13 mouse cellular contexts compared by ENCODE assay signal in the genomic region with DNA sequence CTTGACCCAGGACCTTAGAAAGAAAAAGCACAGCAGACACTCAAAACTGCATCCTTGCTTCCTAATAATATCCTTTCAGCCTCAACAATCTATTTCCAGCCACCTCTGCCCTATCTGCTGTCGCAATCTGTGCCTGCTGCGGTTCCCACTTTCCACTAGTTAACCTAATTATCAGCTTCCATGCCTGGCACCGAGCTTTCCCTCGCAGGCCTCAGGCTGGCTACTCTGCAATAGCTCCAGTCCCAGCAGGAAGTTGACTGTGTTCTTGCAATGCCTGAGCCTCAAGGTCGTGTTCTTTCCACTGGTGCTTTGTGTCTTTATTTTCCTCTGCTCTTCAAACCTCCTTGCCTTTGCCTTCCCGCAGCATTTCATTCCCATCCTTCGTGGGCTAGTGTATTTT. TPM values are rescaled to one million over a fixed set of nuclear protein-coding genes. Genes with fewer than 3 reads are reported as not detected.
DNase-seq lines count a peak whose midpoint lies in the region.
"Had no signal": no experiment of that assay in that cellular context is flagged by ENCODE, and none has a peak within 500 bp of the region (broad histone marks: within the 10 kb centered on the region; RNA-seq: fewer than 3 reads in every experiment).

No protein-coding gene starts in this region.

- H3K4me1 ChIP-seq in heart, embryonic 10.5 days = peaks cover 12% of the 10 kb centered on the region

- no peaks in the 10 kb centered on the region for H3K9me3 ChIP-seq in heart, embryonic 10.5 days
- H3K9me3 ChIP-seq: embryonic facial prominence, embryonic 13.5 days; limb, embryonic 13.5 days had no signal

- peak overlapping the region; percentile 49; the same call in 1 of the 2 replicates for H3K27ac ChIP-seq in heart, embryonic 10.5 days
- H3K27ac ChIP-seq: embryonic facial prominence, embryonic 13.5 days; kidney, postnatal 0 days; limb, embryonic 13.5 days had no signal

- no peaks in the 10 kb centered on the region for H3K27me3 ChIP-seq in heart, embryonic 10.5 days (ENCODE audit: insufficient read depth, poor library complexity, severe bottlenecking)
- H3K27me3 ChIP-seq: embryonic facial prominence, embryonic 13.5 days; limb, embryonic 13.5 days had no signal

- no peak for DNase-seq in heart, embryonic 10.5 days (ENCODE audit: low spot score)
- DNase-seq in heart, postnatal 25 days (ENCODE audit: low spot score) = no peak
- peak; percentile 59 for DNase-seq in adrenal gland, postnatal 14 days
- peak; percentile 54 for DNase-seq in cerebellum, adult 9-11 months
- DNase-seq in kidney, postnatal 14 days = peak; percentile 17
- DNase-seq in frontal cortex, postnatal 36 days (ENCODE audit: low spot score in 2 of 2) = no peak
- no peak for DNase-seq in right cerebral cortex, postnatal 25 days
- DNase-seq: lung, postnatal 36 days; right cerebral cortex, postnatal 4 days; thymus, adult 2 months had no signal

- intact Hi-C loops in heart, postnatal 25 days (cut with DNase I) = no loop called here

- H3K4me3 ChIP-seq in heart, embryonic 10.5 days = no peak overlapping the region
- H3K4me3 ChIP-seq: embryonic facial prominence, embryonic 13.5 days; limb, embryonic 13.5 days had no signal

- no peaks in the 10 kb centered on the region for H3K36me3 ChIP-seq in heart, embryonic 10.5 days
- H3K36me3 ChIP-seq: embryonic facial prominence, embryonic 13.5 days; limb, embryonic 13.5 days had no signal

- WGBS in heart, embryonic 10.5 days = 33% methylated on average over 7 of the region's 7 CpGs

RNA-seq across cellular contexts. Expression of gene Tbc1d4, which starts 22.9 kb away (rescaled TPM):
- polyA plus RNA-seq in heart, embryonic 10.5 days (2016; fragmentation: Nextera tagmentation; extraction: Ambion mirVana) = 13.7 and 20.4 TPM in 2 replicates
- total RNA-seq in heart, postnatal 25 days (2021) = 10 to 100 TPM; 58.2 to 70.1 TPM
- 38.4 and 39.3 TPM in 2 replicates for total RNA-seq in adrenal gland, postnatal 14 days (2021)

RNA-seq across cellular contexts. Expression of gene Commd6, which starts 54.4 kb away (rescaled TPM):
- polyA plus RNA-seq in heart, embryonic 10.5 days (2016; fragmentation: Nextera tagmentation; extraction: Ambion mirVana) = 83.6 and 84.6 TPM in 2 replicates
- total RNA-seq in heart, postnatal 25 days (2021) = 10 to 100 TPM; 29.3 to 30.5 TPM
- 71.7 and 79.2 TPM in 2 replicates for total RNA-seq in adrenal gland, postnatal 14 days (2021)

Comparison
In these comparisons a context has a peak if more than half of its experiments do, and no peak if none do; other contexts are left out.
1. DNase-seq: peak in adrenal gland, postnatal 14 days (single experiment), cerebellum, adult 9-11 months (single experiment) and kidney, postnatal 14 days (single experiment); none in heart, embryonic 10.5 days (single experiment), heart, postnatal 25 days (single experiment), frontal cortex, postnatal 36 days (0 of 2) and right cerebral cortex, postnatal 25 days (single experiment).